Mouse (Mus musculus) liver, embryonic 12.5 days (tissue): ENCODE measurements around the gene Tcl1. TPM values are rescaled to one million over a fixed set of nuclear protein-coding genes. Genes with fewer than 3 reads are reported as not detected.

ENCODE experiments used
- ATAC-seq: fragments of 200-750 bp; cut with Nextera tagmentation; 2 replicates; pipeline ENCODE4 v1.8.0; 2017; ENCODE audit warnings: moderate number of reproducible peaks, mild to moderate bottlenecking, moderate library complexity
- H3K27ac ChIP-seq: fragments of 300-500 bp; sonication (generic); 2 replicates; pipeline ENCODE4 v1.5.1; 2016; ENCODE audit warnings: mild to moderate bottlenecking
- H3K27me3 ChIP-seq: fragments of 300-500 bp; sonication (generic); replicated peaks from 2 replicates; pipeline ENCODE4 v1.6.1; 2016; ENCODE audit warnings: mild to moderate bottlenecking, moderate library complexity
- H3K36me3 ChIP-seq: fragments of 300-500 bp; sonication (generic); 2 replicates; pipeline ENCODE4 v1.6.1; 2016; ENCODE audit warnings: mild to moderate bottlenecking, moderate library complexity
- H3K4me1 ChIP-seq: fragments of 300-500 bp; sonication (generic); 2 replicates; pipeline ENCODE4 v1.6.1; 2016
- H3K4me2 ChIP-seq: fragments of 300-500 bp; sonication (generic); 2 replicates; pipeline ENCODE4 v1.6.1; 2016; ENCODE audit warnings: mild to moderate bottlenecking, moderate library complexity
- H3K4me3 ChIP-seq: fragments of 300-500 bp; sonication (generic); 2 replicates; pipeline ENCODE4 v1.5.1; 2016; ENCODE audit warnings: mild to moderate bottlenecking, moderate library complexity
- H3K9ac ChIP-seq: fragments of 300-500 bp; sonication (generic); 2 replicates; pipeline ENCODE4 v1.6.1; 2016; ENCODE audit warnings: mild to moderate bottlenecking, moderate library complexity
- H3K9me3 ChIP-seq: fragments of 300-500 bp; sonication (generic); replicated peaks from 2 replicates; pipeline ENCODE4 v1.6.1; 2016; ENCODE audit warnings: mild to moderate bottlenecking, moderate library complexity
- WGBS: fragments of 180-500 bp; shearing (Covaris S2); methylation state at CpG from one replicate; pipeline ENCODE4 v1.1.7; 2016; ENCODE audit not compliant: insufficient replicate concordance; 5-methylcytosine and 5-hydroxymethylcytosine counted together
- polyA plus RNA-seq: library from polyadenylated mRNA; unstranded; fragments of >200 nt; fragmentation: Nextera tagmentation; extraction: Ambion mirVana; gene quantifications from 2 replicates; pipeline ENCODE4 v1.2.1, GENCODE M21; 2016

The Tcl1 gene
- polyA plus RNA-seq, 1 experiment from 2014 or later, result not detected

- Histone ChIP-seq H3K4me3 (no peak overlapping the region), H3K9ac (no peak overlapping the region), H3K27me3 (no peaks in the 10 kb centered on the region), H3K4me2 (no peak overlapping the region), H3K36me3 (no peaks in the 10 kb centered on the region), H3K9me3 (no peaks in the 10 kb centered on the region), H3K27ac (no peak overlapping the region), H3K4me1 (no peaks in the 10 kb centered on the region)
- no peak for ATAC-seq
- WGBS, result 63% methylated on average over 2 of the region's 2 CpGs
Measured at GRCm38 (mm10) chr12:105173366-105173765, 49.2 kb downstream of the Tcl1 start.

Other genes starting within 250 kb of the Tcl1 start
- gene Syne3, start 213.0 kb downstream of the Tcl1 start, polyA plus RNA-seq, result 2.1 and 2.5 TPM in 2 replicates
- 719 and 730 TPM in 2 replicates for gene Glrx5, start 190.1 kb downstream of the Tcl1 start, polyA plus RNA-seq
- not detected in 2 replicates for gene Tcl1b2, start 76.8 kb downstream of the Tcl1 start, polyA plus RNA-seq
- gene Tcl1b1, start 63.1 kb downstream of the Tcl1 start, polyA plus RNA-seq, result not detected in 2 replicates
- not detected in 2 replicates for gene Tcl1b5, start 46.4 kb downstream of the Tcl1 start, polyA plus RNA-seq
- gene Tcl1b3, start 31.8 kb downstream of the Tcl1 start, polyA plus RNA-seq, result not detected in 2 replicates
- gene Tcl1b4, start 20.8 kb downstream of the Tcl1 start, polyA plus RNA-seq, result not detected in 2 replicates
- gene Tunar, start 111.1 kb upstream of the Tcl1 start, polyA plus RNA-seq, result 0.07 TPM in 1 of 2 replicates, not detected in the other
- 0.13 and 0.19 TPM in 2 replicates for gene D430019H16Rik, start 231.1 kb upstream of the Tcl1 start, polyA plus RNA-seq